Mouse (Mus musculus): ENCODE results near the gene Alox5ap.

The Alox5ap gene

DNA sequence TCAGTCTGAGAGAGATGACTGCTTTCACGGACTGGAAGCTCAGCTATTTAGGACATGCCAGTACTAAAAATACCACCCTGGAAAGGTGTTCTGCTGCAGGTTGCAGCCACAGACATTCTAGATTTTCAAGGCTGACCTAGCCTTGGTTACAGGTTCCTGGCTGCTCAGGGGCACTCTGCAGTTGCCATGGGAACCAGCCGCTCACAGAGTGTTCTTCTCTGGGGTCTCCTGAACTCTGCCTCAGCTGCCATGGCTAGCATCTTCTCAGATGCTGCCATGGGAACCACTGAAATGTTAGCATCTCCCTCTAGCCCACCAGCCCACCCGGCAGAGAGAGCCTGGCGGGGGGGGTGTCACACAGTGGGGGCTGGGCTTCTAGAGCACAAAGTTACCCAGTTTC lies 52.4 kb downstream of the Alox5ap start:
- no peak for DNase-seq

DNA sequence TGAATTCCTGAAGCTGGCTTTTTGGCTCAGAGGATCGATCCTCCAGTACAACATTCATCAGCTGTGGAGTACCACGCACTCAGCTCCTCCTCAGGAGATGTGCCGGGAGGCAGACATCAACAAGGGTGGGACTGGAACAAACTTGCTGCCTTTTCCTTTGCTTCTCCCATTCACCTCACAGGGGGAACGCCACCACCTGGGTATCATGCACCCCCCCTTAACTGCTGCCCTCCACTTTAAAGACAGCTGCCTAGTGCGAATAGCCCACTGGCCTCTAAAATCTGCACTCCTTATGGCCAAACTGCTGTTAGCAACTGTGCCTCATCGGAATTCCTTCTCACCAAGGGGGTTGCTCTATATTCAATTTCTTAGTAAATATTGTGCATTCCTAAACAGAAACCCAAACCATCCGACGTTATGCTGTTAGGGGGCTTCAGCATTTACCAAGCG lies 55.3 kb downstream of the Alox5ap start:
- DNase-seq, result no peak

DNA sequence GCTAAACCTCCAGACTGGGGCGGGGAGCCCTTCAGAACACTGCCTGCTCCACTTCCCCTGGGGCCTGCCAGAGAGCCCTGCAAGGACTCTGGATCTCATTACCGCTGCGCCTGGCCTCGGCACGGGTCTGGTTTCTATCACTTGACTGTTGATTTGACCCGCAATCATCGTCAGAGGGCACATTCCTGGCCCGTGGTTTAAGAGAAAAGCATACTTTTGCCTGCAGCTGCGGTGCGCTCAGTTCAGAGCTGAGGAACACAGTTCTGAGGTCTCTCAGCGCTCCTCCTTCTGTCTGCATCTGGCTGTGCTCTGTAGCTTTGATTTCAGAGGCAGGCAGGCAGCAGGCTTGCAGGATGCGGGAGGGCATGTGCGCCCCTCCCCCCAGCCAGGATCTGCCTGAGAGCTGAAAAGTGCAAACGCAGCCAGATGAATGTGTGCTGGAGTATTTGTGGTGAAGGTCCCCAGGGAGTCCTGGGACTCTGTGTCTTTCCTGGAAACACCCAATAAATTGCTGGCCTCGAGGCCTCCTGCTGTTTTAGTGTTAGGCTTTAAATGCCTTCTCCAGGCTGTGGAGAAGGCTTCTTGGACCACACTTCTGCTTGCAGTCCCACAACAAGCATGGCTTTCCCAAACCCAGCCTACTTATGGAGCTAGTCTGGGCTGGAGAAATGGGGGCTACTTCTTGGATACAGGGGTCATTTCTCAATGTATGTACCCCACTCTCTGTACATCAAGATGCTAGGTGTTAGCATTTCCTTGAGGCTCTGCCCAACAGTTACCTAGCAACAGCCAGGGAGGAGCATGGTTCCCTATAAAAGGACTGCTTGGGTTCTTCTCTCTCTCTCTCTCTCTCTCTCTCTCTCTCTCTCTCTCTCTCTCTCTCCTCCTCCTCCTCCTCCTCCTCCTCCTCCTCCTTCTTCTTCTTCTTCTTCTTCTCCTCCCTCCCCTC lies 56.2 kb downstream of the Alox5ap start:
- peak; percentile 86 to 92 for DNase-seq

DNA sequence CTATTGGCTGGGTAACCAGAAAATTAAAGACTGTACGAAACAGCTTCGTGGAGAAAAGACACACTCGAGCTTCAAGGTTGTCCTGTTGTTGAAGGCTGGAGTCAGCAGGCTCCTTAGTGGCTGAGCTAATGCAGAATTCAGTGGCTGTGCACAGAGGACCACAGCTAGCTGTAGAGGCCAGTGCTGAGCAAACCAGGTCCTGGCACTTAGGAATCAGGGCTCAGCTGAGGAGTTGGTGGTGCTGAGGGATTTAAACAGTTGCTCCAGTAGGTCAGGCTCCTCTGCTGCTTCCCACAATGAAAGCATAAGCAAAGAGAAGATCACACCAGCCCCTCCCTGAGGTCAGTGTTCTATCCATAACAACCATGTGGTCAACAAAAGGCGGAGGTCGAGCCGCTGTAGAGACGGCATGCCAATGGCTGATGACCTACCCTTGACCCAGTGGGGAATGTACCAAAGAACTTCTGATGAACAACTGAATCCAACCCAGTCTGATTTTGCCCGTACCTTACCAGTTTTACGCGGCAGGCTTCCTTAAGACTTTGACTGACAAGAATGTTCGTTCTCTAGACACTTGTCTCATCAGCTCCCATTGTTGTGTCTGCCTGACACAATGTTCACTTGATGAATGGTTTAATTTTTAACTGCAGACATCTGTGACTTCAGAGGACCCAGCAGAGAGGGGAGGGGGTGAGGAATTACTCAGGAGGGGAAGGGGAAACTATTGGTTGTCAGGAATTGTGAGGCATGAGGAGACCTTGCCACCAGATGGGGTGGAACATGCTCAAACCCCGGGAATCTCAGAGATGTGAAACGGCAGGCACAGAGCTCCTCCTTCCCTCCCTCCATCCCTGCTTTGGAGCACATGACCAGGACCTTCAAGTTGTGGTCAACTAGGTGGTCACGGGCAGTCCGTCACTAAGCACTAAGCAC lies 57.6 kb downstream of the Alox5ap start:
- DNase-seq, result peak; percentile 25 to 46

DNA sequence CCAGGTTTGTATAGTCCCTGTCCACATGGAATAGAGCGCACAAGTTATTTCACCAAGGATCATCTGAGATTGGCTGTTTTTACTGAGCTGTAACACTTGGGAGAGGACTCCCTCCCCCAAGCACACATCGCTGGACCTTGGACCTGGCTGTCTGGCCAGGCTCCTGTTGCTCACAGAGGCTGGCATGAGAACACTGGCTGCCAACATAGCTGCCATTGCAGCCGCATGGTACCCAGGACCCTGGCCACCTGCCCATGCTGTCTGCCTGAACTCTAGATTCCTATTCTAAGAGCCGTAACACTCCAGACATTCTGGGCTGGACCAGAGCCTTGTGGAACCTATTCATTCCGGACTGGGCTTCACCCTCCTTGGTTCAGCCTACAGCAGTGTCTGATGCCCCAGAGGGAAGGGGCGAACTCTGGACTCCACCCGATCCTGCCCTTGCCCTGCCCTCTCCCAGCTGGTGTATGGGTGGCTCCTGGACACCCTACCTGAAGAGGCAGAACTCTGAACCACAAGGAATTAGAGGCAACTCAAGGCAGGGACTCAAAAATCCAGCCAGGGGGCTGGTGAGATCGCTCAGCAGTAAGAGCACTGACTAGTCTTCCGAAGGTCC lies 58.5 kb downstream of the Alox5ap start:
- peak; percentile 55 to 76 for DNase-seq

DNA sequence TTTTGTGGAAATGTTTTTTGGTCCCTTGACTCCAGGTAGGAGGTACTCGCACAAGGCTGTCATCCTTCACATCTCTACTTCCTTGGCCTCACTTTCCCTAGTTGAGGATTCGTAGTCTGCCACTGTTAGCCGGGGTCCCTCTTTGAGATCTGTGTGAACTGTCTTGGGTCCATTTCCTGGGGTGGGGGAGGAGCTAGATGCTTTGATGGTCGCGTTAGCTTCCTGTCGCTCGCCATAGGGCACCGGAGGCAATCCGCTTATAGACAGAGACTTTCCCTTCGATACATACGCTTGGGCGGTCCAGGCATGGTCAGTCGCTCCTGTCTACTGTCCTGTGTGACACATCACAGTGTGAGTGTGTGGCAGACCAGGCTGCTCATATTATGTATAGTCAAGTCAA lies 60.2 kb downstream of the Alox5ap start:
- no peak for DNase-seq

DNA sequence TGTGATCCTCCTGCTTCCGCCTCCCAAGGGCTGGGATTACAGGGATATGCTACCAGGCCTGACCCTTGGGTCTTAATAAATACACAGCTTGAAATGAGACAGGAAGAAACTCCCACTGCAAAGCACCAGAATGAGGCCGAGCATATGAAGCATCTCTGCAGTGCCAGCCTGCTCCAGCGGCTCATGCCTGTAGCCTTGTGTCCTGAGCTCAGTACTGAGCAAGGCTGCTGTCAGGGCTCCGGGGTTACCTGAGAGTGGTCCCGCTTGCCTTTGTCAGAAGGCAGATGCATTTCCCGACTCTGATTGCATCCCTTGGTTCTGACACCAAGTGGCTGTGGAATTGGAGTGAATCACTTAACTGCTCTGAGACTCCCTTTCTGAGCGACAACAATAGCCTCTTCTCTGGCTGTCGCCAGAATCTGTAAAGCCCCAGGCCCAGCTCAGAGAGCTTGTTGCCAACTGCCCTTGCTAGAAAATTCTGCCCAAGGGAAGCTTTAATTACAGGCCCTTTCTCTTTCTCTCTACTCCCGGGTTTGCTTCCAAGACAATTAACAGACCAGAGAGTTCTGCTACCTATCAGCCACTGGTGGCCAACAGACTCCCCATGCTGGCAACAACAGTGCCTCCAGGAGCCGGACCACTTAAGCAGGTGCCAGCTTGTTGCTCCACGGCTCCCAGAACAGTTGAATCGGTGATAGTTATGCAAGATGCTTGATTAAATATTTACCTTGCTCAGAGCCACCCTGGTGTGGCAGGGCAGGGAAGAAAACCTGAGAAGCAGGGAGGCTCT lies 64.7 kb downstream of the Alox5ap start:
- peak; percentile 36 to 56 for DNase-seq

DNA sequence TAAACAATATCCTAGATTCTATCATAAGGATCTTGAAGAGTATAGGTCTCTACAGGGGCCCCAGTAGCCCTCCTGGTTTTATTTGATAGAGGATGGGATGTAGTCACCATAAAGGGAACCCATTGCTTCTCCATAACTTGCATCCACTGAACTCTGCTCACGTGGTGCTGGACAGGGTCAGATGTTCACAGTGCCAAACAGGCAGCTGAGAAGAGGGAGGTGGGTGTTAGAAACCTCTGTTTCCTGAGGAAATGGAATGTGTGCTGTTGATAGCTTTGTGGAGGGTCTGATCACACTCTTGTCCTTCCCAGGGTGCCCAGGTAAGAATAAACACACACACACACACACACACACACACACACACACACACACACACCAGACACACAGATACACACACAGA lies 66.0 kb downstream of the Alox5ap start:
- no peak for DNase-seq

DNA sequence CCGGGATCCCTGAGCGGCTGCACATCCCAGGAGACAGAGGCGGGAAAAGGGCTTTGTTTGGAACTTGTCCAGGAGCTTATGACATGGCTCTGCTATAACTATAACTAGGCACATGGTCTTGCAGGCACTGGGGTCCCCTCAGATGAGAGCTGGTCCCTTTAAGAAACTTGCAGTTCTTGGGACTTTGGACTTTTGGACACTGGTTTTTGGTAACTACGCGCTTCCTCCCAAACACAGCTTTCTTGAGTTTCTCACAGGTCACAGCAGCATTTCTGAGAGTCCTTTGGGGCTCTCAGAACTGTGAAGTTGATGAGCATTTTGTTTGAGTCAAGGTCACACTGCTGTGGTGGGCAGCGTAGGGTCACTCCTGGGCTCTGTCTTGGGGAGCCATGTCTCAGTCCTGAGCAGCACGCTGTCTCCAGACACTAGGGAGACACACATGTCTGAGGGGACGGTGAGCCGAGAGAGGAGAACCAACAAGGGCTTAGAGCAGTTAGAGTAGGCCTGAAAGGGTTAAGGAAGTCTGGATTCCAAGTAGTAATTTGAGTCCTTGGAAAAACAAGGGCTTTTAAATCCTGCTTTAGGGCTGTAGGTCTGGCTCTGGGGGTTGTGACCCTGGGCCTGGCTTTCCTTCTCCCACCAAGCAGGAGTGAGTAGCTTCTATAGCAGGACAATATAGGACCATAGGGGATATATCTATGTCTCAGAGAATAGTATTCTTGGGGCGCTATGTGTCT lies 67.0 kb downstream of the Alox5ap start:
- peak; percentile 35 to 50 for DNase-seq

DNA sequence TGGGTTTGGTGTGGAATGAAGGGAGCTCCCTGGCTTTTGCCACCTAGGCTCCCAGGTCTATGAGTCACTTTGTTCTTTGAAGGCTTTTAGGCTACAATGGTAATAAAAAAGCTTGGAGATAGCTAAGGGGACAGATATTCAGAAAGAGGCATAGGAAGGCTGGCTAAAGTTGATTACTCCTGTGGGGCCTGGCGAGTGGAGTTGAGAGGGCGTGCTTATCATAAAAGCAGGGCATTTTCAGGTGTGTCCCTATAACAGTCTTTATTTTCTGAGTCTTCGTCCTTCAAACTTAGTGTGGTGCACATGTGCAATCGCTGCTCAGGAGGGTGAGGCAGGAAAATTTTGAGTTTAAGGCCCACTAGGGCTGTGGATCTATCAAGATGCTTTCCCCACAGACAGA lies 68.2 kb downstream of the Alox5ap start:
- no peak for DNase-seq

DNA sequence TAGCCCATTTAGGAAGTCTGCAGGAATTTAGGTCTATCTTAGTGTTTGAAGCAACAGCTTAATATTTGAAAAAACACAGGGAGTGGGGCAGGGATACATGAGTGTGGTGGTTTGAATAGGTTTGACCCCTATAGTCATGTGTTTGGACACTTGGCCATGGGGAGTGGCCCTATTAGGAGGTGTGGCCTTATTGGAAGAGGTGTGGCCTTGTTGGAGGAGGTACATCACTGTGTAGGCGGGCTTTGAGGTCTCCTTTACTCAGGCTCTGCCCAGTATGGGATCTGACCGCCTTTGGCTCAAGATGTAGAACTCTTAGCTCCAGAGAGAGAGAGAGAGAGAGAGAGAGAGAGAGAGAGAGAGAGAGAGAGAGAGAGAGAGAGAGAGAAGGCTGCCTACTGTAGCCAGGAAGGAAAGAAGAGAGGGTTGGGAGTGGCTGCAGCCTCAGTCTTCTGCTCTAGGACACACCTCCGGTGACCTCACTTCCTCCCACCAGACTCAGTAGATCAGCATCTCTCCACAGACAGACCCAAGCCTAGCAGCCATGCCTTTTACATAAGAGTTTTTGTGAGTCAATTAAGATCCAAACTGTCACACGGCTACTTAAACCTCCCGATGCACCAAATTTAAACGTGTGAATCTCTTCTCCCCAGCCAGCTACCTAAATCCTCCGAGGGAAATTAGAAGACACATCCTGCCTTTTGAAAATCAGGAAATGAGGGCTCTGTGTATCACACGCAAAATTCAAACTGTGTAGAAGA lies 69.6 kb downstream of the Alox5ap start:
- no peak for DNase-seq

DNA sequence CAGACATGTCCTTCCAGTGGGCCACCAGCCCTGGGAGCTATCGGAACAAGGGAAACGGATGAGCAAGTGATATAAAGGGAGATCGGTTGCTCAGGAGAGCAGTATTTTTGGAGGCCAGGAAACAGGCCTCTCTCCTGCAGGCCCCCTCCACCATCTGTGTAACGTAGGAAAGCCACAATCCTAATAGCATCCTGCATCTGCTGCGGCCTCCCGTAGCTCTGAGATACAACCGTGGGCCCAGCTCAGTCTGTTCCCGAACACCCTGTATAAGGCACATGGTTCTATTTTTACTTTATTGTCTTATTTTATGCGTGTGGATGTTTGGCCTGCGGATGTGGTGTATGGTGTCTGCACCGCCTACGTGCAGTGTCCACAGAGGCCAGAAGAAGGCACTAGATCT lies 70.4 kb downstream of the Alox5ap start:
- DNase-seq, result no peak

DNA sequence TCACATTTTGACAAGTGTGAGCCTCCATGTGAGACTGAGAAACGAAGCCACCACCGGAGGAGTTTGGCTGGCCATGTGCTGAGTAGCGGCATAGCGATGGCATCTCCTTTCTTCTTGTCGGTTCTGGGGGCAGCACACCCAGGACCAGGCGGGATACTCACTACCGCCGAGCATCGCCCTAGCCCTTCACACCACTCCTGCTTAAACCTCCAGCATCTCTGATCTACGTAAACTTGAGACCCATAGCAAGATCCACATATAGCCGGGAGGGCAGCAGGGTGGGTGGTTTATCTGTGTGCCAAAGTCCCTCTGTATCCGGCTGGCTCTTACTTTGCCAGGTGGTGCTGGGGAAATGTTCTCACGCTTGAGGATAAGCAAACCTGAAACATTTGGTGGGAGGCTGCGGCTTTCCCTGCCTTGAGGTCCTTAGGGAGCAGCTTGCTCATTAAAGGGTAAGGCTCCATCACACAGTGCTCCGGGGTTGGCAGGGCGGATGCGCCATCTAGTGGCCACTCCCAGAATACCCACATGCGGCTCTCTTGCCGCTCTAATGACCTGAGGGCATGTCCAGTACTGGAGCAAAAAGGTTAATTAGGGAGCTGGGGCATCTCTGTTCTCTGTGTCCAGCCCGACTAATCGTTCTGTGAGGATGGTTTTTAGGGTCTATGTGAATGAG lies 71.1 kb downstream of the Alox5ap start:
- DNase-seq, result peak; percentile 91

DNA sequence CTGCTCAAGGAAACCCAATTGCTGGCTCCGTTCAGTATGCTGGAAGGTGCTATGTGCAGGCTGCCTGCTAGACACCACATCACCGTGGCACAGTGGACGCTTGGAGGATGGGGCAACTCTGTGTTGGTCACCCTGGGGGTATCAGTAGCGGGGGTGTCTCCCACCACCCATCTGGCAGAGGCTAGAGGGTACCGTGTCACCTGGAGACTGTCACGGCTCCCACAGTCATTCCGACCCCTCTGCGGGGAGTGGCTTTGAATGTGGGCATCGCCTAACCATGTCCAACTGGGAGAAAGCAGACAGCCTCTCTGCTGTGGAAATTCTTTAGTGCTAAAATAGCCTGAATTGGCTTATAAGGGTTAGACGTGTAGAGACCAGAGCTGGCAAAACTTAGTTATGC lies 72.6 kb downstream of the Alox5ap start:
- no peak for DNase-seq

Data from kidney, postnatal 4 days (tissue).